Mouse (Mus musculus) testis, adult 2 months (tissue): Measurements from ENCODE around the gene Dynll2. TPM values are rescaled to one million over a fixed set of nuclear protein-coding genes. Genes with fewer than 3 reads are reported as not detected.
"Not testable (repeated sequence)": the region's sequence is repeated elsewhere in the genome, so short reads cannot be mapped to it uniquely, and the experiment has no call there.

Experiments used
- H3K27ac ChIP-seq: fragments of 200-500 bp; 2 replicates; pipeline ENCODE4 v1.5.1; 2012; ENCODE audit warnings: low read depth, low read length; ENCODE audit not compliant: control insufficient read depth, insufficient read depth
- H3K27me3 ChIP-seq: fragments of 200-500 bp; 2 replicates; pipeline ENCODE4 v1.6.1; 2012; ENCODE audit warnings: mild to moderate bottlenecking, low read length, moderate library complexity; ENCODE audit not compliant: control insufficient read depth, insufficient read depth
- H3K36me3 ChIP-seq: fragments of 200-500 bp; 2 replicates; pipeline ENCODE4 v1.6.1; 2012; ENCODE audit warnings: mild to moderate bottlenecking, low read length; ENCODE audit not compliant: control insufficient read depth, insufficient read depth
- H3K4me1 ChIP-seq: fragments of 200-500 bp; 2 replicates; pipeline ENCODE4 v1.6.1; 2012; ENCODE audit warnings: low read length; ENCODE audit not compliant: control insufficient read depth, insufficient read depth
- H3K4me3 ChIP-seq: fragments of 200-500 bp; 2 replicates; pipeline ENCODE4 v1.5.1; 2012; ENCODE audit warnings: low read depth, mild to moderate bottlenecking, low read length, moderate library complexity, mixed read lengths; ENCODE audit not compliant: control insufficient read depth
- CTCF ChIP-seq: fragments of 200-500 bp; IDR thresholded peaks from 2 replicates; pipeline ENCODE4 v1.5.1; 2012; ENCODE audit warnings: low read depth, mild to moderate bottlenecking, inconsistent platforms, low read length, moderate library complexity; ENCODE audit not compliant: control insufficient read depth, insufficient read depth, insufficient replicate concordance
- POLR2A ChIP-seq: fragments of 200-500 bp; IDR thresholded peaks from 2 replicates; pipeline ENCODE4 v1.6.1; 2012; ENCODE audit warnings: low read depth, mild to moderate bottlenecking, inconsistent platforms, low read length, moderate library complexity; ENCODE audit not compliant: control insufficient read depth
- polyA plus RNA-seq: library from polyadenylated mRNA; depleted of rRNA; stranded (reverse); fragments of >200 nt; gene quantifications from 2 replicates; pipeline ENCODE4 v1.2.3, GENCODE M21; 2012

Dynll2 gene
- polyA plus RNA-seq, 1 experiment = 218 TPM

DNA sequence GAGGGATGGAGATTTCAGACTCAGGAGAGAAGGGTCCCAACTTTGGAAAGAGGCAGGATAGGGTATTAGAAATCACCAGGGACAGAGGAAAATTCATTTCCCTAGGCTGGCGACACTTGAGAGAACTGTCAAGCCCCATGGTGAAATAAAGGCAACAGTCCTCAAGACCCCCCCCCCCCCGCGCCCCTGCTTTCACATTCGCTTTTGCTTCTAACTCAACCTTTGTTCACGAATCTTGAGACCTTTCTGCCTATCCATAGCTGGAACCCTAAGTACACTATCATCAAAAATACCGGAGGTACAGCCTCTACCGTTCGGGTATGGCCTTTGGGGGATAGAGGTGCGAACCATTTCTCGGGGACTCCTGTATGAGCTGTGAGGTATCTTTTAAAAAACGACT is 528 bp upstream of the Dynll2 start:
- peak overlapping the region; percentile 91 for H3K4me3 ChIP-seq
- no peak for TF ChIP-seq POLR2A
- no peak for TF ChIP-seq CTCF
- no peaks in the 10 kb centered on the region for H3K27me3 ChIP-seq
- H3K36me3 ChIP-seq = no peaks in the 10 kb centered on the region
- H3K27ac ChIP-seq = peak overlapping the region; percentile 90
- H3K4me1 ChIP-seq = peaks cover 8% of the 10 kb centered on the region

DNA sequence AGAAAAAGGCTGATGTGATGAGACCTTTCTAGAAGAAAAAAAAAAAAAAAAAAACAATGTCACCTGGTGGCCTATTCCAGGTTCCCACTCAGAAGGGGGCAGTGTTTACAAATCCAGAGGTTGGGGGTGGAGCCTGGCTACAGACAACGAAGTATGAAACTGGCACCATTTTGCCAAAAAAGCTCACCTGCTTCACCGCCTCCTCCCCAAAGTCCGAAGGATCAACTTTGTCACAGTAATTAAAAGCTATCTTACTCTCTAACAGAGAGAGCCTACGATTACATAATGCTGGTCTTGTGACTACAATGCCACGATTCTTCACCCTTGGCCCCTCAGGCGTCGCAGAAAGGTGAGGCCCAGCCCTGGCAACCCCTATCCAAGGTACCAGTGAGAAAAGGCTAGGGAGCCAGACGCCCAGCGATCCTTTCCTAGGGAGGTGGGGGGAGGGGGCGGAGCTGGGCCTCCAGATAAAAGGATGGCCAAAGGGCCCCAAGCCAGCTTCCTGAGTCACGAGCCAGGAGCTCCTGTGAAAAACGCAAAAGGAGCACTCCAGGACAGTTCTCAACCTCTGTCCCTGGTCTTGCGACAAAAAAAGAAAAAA is 1.1 kb downstream of the Dynll2 start:
- peak overlapping the region; percentile 98 for H3K4me3 ChIP-seq
- peaks cover 8% of the 10 kb centered on the region for H3K4me1 ChIP-seq
- TF ChIP-seq CTCF (no peak), POLR2A (no peak)
- peak overlapping the region; percentile 58 for H3K27ac ChIP-seq
- no peaks in the 10 kb centered on the region for H3K27me3 ChIP-seq
- no peaks in the 10 kb centered on the region for H3K36me3 ChIP-seq

- no peaks in the 10 kb centered on the region for H3K27me3 ChIP-seq
- peak overlapping the region; percentile 58; the same call in 1 of the 2 replicates for H3K27ac ChIP-seq
- peaks cover 8% of the 10 kb centered on the region for H3K4me1 ChIP-seq
- no peaks in the 10 kb centered on the region for H3K36me3 ChIP-seq
- TF ChIP-seq POLR2A = no peak
- no peak for TF ChIP-seq CTCF
- H3K4me3 ChIP-seq = peak overlapping the region; percentile 98
Measured at GRCm38 (mm10) chr11:87985643-87986042, 1.7 kb downstream of the Dynll2 start.

DNA sequence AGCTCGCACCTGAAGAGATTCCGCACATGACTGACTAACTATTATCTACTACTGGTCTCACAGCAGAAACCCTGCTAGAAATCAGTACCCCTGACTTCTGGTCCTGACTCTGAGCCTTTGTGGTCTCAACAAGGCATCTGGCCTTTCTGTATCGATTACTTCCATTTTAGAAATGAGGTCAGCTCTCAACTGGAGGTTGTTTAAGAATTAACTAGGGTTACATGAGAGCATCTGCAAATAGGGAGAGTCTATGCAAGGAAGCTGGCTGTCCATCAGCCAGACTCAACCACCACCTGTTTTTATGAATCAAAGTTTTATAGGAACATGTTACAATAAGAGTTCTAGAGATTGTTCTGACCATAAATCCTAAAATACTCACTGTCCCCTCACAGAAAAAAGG is 2.8 kb downstream of the Dynll2 start:
- Histone ChIP-seq H3K4me1 (peaks cover 8% of the 10 kb centered on the region), H3K27ac (no peak overlapping the region), H3K27me3 (no peaks in the 10 kb centered on the region), H3K36me3 (no peaks in the 10 kb centered on the region), H3K4me3 (peak overlapping the region; percentile 46; the same call in 1 of the 2 replicates)
- no peak for TF ChIP-seq CTCF
- no peak for TF ChIP-seq POLR2A

GRCm38 (mm10) chr11:87978905-87979304 is 8.4 kb downstream of the Dynll2 start:
- no peak overlapping the region for H3K27ac ChIP-seq
- no peaks in the 10 kb centered on the region for H3K27me3 ChIP-seq
- no peaks in the 10 kb centered on the region for H3K36me3 ChIP-seq
- H3K4me3 ChIP-seq = no peak overlapping the region
- no peaks in the 10 kb centered on the region for H3K4me1 ChIP-seq
- TF ChIP-seq POLR2A (no peak), CTCF (no peak)

DNA sequence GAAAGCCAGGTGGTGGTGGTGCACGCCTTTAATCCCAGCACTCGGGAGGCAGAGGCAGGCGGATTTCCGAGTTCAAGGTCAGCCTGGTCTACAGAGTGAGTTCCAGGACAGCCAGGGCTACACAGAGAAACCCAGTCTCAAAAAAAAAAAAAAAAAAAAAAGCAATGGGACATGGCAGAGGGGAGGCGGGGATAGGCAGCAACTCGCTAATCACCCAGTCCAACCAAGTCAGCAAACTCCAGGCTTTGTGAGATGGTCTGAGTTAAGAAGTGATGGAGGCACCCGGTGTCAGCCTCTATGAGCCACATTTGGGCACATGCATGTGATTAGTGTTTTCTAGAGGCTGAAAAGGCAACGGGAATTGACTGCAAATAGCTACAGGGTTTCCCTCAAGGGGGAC is 10.3 kb downstream of the Dynll2 start:
- not testable (repeated sequence) for H3K4me1 ChIP-seq, H3K4me3 ChIP-seq, H3K36me3 ChIP-seq, H3K27ac ChIP-seq, H3K27me3 ChIP-seq

DNA sequence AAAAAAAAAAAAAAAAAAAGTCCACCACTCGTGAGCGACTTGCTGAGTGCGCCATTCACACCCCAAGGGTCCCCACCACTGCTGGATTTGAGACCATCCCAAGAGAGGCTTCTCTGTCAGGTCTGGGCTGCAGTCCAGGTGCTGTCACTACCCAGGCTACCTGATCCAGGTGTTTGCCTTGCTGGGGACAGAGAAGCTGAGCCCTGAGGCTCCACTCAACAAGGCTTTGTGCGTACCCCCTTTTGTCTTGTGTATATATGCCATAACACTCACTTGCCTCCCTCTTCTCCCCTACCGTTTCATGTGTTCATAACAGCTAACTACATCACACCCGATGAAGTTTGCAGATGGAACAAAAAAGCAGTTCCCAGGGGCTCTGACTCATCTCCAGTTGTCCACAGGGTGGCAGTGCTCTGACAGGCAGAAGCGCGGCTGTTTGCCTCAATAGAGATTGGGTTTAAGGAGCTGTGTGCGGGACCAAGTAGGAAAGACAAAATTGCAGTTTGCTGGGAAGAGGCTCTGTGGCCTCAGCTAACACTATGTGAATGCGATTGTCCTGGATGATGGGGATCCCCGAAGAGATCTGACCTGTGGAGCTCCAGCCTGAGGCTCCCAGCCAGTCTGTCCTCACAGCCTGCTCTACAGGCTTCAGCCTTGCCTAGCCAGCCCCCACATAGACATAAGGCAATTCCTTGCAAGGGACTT is 12.7 kb downstream of the Dynll2 start:
- Histone ChIP-seq H3K4me1 (no peaks in the 10 kb centered on the region), H3K27ac (no peak overlapping the region), H3K36me3 (no peaks in the 10 kb centered on the region), H3K27me3 (no peaks in the 10 kb centered on the region), H3K4me3 (no peak overlapping the region)
- TF ChIP-seq POLR2A = no peak
- TF ChIP-seq CTCF = peak; percentile 33; the same call in 1 of the 2 replicates
